21 mouse cellular contexts compared by ENCODE assay signal in the genomic region with DNA sequence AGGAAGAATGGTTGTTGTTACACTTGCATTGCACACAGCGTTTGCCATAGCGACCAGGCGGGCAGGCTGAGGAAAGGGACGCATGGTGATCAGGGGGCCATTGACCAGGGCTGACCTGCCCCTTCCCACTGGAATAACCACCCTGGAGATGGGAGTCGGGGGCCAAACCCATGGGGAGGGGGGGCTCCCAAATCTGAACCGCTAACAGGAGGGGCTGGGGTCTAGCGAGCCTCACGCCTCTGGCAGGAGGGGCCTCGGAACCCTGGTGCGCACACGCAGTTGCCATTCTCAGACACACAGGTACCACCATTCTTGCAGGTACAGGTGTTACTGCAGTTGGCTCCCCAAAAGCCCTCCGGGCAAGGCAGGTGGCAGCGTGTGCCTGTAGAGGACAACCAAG. TPM values are rescaled to one million over a fixed set of nuclear protein-coding genes. Genes with fewer than 3 reads are reported as not detected.
DNase-seq lines count a peak whose midpoint lies in the region; ATAC-seq and TF ChIP-seq lines count a peak whose summit lies in the region.
"Had no signal": no experiment of that assay in that cellular context is flagged by ENCODE, and none has a peak within 500 bp of the region (broad histone marks: within the 10 kb centered on the region; RNA-seq: fewer than 3 reads in every experiment).

No protein-coding gene starts in this region.

- no peak overlapping the region for H3K4me3 ChIP-seq in heart, embryonic 12.5 days
- no peak overlapping the region for H3K4me3 ChIP-seq in limb, embryonic 10.5 days
- H3K4me3 ChIP-seq in limb, embryonic 12.5 days (replicated peaks) = no peak overlapping the region
- no peak overlapping the region for H3K4me3 ChIP-seq in lung, postnatal 0 days (ENCODE audit: low read depth, low read length)
- no peak overlapping the region for H3K4me3 ChIP-seq in kidney, embryonic 16.5 days (ENCODE audit: low read length)

- peaks cover 47% of the 10 kb centered on the region for H3K27me3 ChIP-seq in heart, embryonic 12.5 days (replicated peaks)
- H3K27me3 ChIP-seq in limb, embryonic 10.5 days (ENCODE audit: low read depth, poor library complexity, severe bottlenecking) = peaks cover 73% of the 10 kb centered on the region
- peaks cover 26% of the 10 kb centered on the region for H3K27me3 ChIP-seq in limb, embryonic 12.5 days
- H3K27me3 ChIP-seq in lung, postnatal 0 days (replicated peaks; ENCODE audit: insufficient read depth, low read length) = no peaks in the 10 kb centered on the region
- no peaks in the 10 kb centered on the region for H3K27me3 ChIP-seq in kidney, embryonic 16.5 days (ENCODE audit: insufficient read depth, low read length)

- no peak for ATAC-seq in heart, embryonic 12.5 days (ENCODE audit: insufficient number of reproducible peaks, low FRiP score)
- ATAC-seq in limb, embryonic 12.5 days (ENCODE audit: insufficient number of reproducible peaks, insufficient read depth, low FRiP score, low TSS enrichment, low read depth) = no peak
- no peak for ATAC-seq in lung, postnatal 0 days
- ATAC-seq in kidney, embryonic 16.5 days (ENCODE audit: low FRiP score, low TSS enrichment) = no peak
- ATAC-seq: activated CD4-positive, CD25-positive, alpha-beta regulatory T cell, adult 4 months; CD4-positive, CD25-positive, alpha-beta regulatory T cell, adult 4 months; Patski had no signal

- no peak overlapping the region for H3K9ac ChIP-seq in heart, embryonic 12.5 days
- peak overlapping the region; percentile 31; the same call in 1 of the 2 replicates for H3K9ac ChIP-seq in limb, embryonic 12.5 days (replicated peaks)
- no peak overlapping the region for H3K9ac ChIP-seq in lung, postnatal 0 days (replicated peaks; ENCODE audit: low read depth)
- H3K9ac ChIP-seq in kidney, embryonic 16.5 days (replicated peaks; ENCODE audit: low read length) = no peak overlapping the region

- no peak overlapping the region for H3K27ac ChIP-seq in heart, embryonic 12.5 days (ENCODE audit: poor library complexity, severe bottlenecking)
- H3K27ac ChIP-seq in limb, embryonic 10.5 days = 0 out of 2 replicates have a peak overlapping the region, but pooled peaks have one; percentile 2
- H3K27ac ChIP-seq in limb, embryonic 12.5 days = no peak overlapping the region
- no peak overlapping the region for H3K27ac ChIP-seq in lung, postnatal 0 days (ENCODE audit: low read length)
- H3K27ac ChIP-seq in kidney, embryonic 16.5 days (ENCODE audit: low read length) = no peak overlapping the region

- H3K36me3 ChIP-seq in heart, embryonic 12.5 days = peaks cover 63% of the 10 kb centered on the region
- H3K36me3 ChIP-seq in limb, embryonic 10.5 days = peaks cover 76% of the 10 kb centered on the region
- H3K36me3 ChIP-seq in limb, embryonic 12.5 days = peaks cover 47% of the 10 kb centered on the region
- peaks cover 6% of the 10 kb centered on the region; the same call in 1 of the 2 replicates for H3K36me3 ChIP-seq in lung, postnatal 0 days (ENCODE audit: insufficient read depth, low read length)
- H3K36me3 ChIP-seq in kidney, embryonic 16.5 days (ENCODE audit: insufficient read depth, low read length) = peaks cover 61% of the 10 kb centered on the region
- H3K36me3 ChIP-seq: G1E had no signal

- no peaks in the 10 kb centered on the region; the same call in 1 of the 2 replicates for H3K4me1 ChIP-seq in heart, embryonic 12.5 days (replicated peaks)
- H3K4me1 ChIP-seq in limb, embryonic 10.5 days = peaks cover 37% of the 10 kb centered on the region
- H3K4me1 ChIP-seq in limb, embryonic 12.5 days (replicated peaks) = peaks cover 14% of the 10 kb centered on the region
- no peaks in the 10 kb centered on the region for H3K4me1 ChIP-seq in lung, postnatal 0 days (ENCODE audit: insufficient read depth, low read depth, low read length)
- peaks cover 6% of the 10 kb centered on the region; the same call in 1 of the 2 replicates for H3K4me1 ChIP-seq in kidney, embryonic 16.5 days (ENCODE audit: insufficient read depth, low read length)

- TF ChIP-seq CTCF in lung, postnatal 0 days (IDR thresholded peaks at IDR 0.05) = no peak

- no peak for TF ChIP-seq EP300 in lung, postnatal 0 days (IDR thresholded peaks at IDR 0.05)

- no peaks in the 10 kb centered on the region for H3K9me3 ChIP-seq in heart, embryonic 12.5 days (replicated peaks)
- H3K9me3 ChIP-seq in limb, embryonic 10.5 days (replicated peaks) = no peaks in the 10 kb centered on the region
- H3K9me3 ChIP-seq in limb, embryonic 12.5 days = no peaks in the 10 kb centered on the region
- H3K9me3 ChIP-seq in lung, postnatal 0 days (ENCODE audit: low read length) = no peaks in the 10 kb centered on the region
- no peaks in the 10 kb centered on the region for H3K9me3 ChIP-seq in kidney, embryonic 16.5 days (ENCODE audit: low read length)
- H3K9me3 ChIP-seq: G1E had no signal

- H3K4me2 ChIP-seq in heart, embryonic 12.5 days = no peak overlapping the region
- H3K4me2 ChIP-seq in limb, embryonic 12.5 days = no peak overlapping the region
- H3K4me2 ChIP-seq in lung, postnatal 0 days (replicated peaks; ENCODE audit: low read depth, low read length) = no peak overlapping the region
- no peak overlapping the region for H3K4me2 ChIP-seq in kidney, embryonic 16.5 days (replicated peaks; ENCODE audit: low read depth, low read length)

- peak; percentile 91 for DNase-seq in heart, adult 11 months
- no peak for DNase-seq in limb, embryonic 10.5 days (ENCODE audit: low spot score)
- DNase-seq in lung, postnatal 0 days (ENCODE audit: low spot score) = no peak
- DNase-seq: adrenal gland, adult 2 months; adrenal gland, adult 8-10 months; adrenal gland, postnatal 10 days; adrenal gland, postnatal 14 days; adrenal gland, postnatal 25 days; adrenal gland, postnatal 36 days; B cell, adult 2 months; cerebellum, adult 11 months; cerebellum, adult 11-12 months; cerebellum, adult 18-20 months had no signal

- WGBS in heart, embryonic 12.5 days = 86% methylated on average over 13 of the region's 13 CpGs
- WGBS in limb, embryonic 10.5 days = 82% methylated on average over 13 of the region's 13 CpGs
- WGBS in limb, embryonic 12.5 days = 84% methylated on average over 13 of the region's 13 CpGs
- 87% methylated on average over 13 of the region's 13 CpGs for WGBS in lung, postnatal 0 days
- WGBS in kidney, embryonic 16.5 days = 86% methylated on average over 13 of the region's 13 CpGs

RNA-seq across cellular contexts. Expression of gene Lrrc71, which starts 5.4 kb away (rescaled TPM):
- 0.30 and 0.46 TPM in 2 replicates for polyA plus RNA-seq in heart, embryonic 12.5 days (2016; fragmentation: Nextera tagmentation; extraction: Ambion mirVana)
- polyA plus RNA-seq in limb, embryonic 10.5 days (2016; fragmentation: Nextera tagmentation; extraction: Ambion mirVana) = 0.31 and 0.43 TPM in 2 replicates
- 0.33 and 0.39 TPM in 2 replicates for polyA plus RNA-seq in limb, embryonic 12.5 days (2016; fragmentation: Nextera tagmentation; extraction: Ambion mirVana)
- 8.9 and 9.3 TPM in 2 replicates for polyA plus RNA-seq in lung, postnatal 0 days (2015; fragmentation: Nextera tagmentation; extraction: Ambion mirVana)
- polyA plus RNA-seq in kidney, embryonic 16.5 days (2015; fragmentation: Nextera tagmentation; extraction: Ambion mirVana) = 0.87 and 0.89 TPM in 2 replicates
- polyA plus RNA-seq: G1E had no signal

RNA-seq across cellular contexts. Expression of gene Ntrk1, which starts 41.1 kb away (rescaled TPM):
- polyA plus RNA-seq in heart, embryonic 12.5 days (2016; fragmentation: Nextera tagmentation; extraction: Ambion mirVana) = 0.26 and 0.30 TPM in 2 replicates
- polyA plus RNA-seq in limb, embryonic 10.5 days (2016; fragmentation: Nextera tagmentation; extraction: Ambion mirVana) = 0.28 and 0.29 TPM in 2 replicates
- 1.5 and 5.1 TPM in 2 replicates for polyA plus RNA-seq in limb, embryonic 12.5 days (2016; fragmentation: Nextera tagmentation; extraction: Ambion mirVana)
- polyA plus RNA-seq in lung, postnatal 0 days (2015; fragmentation: Nextera tagmentation; extraction: Ambion mirVana) = 4.1 and 4.2 TPM in 2 replicates
- 6.1 and 6.4 TPM in 2 replicates for polyA plus RNA-seq in kidney, embryonic 16.5 days (2015; fragmentation: Nextera tagmentation; extraction: Ambion mirVana)
- polyA plus RNA-seq: activated CD4-positive, CD25-positive, alpha-beta regulatory T cell, adult 4 months; C2C12; CD4-positive, CD25-positive, alpha-beta regulatory T cell, adult 4 months; G1E; Patski had no signal

RNA-seq across cellular contexts. Expression of gene Insrr, which starts 42.9 kb away (rescaled TPM):
- 0.21 TPM in 1 of 2 replicates, not detected in the other for polyA plus RNA-seq in heart, embryonic 12.5 days (2016; fragmentation: Nextera tagmentation; extraction: Ambion mirVana)
- 0.05 and 0.16 TPM in 2 replicates for polyA plus RNA-seq in limb, embryonic 10.5 days (2016; fragmentation: Nextera tagmentation; extraction: Ambion mirVana)
- polyA plus RNA-seq in limb, embryonic 12.5 days (2016; fragmentation: Nextera tagmentation; extraction: Ambion mirVana) = 0.40 and 0.44 TPM in 2 replicates
- 0.02 and 0.12 TPM in 2 replicates for polyA plus RNA-seq in lung, postnatal 0 days (2015; fragmentation: Nextera tagmentation; extraction: Ambion mirVana)
- polyA plus RNA-seq in kidney, embryonic 16.5 days (2015; fragmentation: Nextera tagmentation; extraction: Ambion mirVana) = 2.7 and 2.8 TPM in 2 replicates
- polyA plus RNA-seq: C2C12, G1E had no signal
